Mouse (Mus musculus) myocyte (in vitro differentiated cells): Measurements from ENCODE around the gene Whamm.

ENCODE experiments used
- E2F4 ChIP-seq: IDR thresholded peaks from one replicate; pipeline ENCODE4 v1.6.1; 2011; ENCODE audit warnings: mild to moderate bottlenecking, control low read depth, moderate library complexity; ENCODE audit not compliant: insufficient read depth
- MAX ChIP-seq: IDR thresholded peaks from one replicate; pipeline ENCODE4 v1.6.1; 2011; ENCODE audit warnings: low read depth, mild to moderate bottlenecking, control low read depth
- MYOD1 ChIP-seq, 3 experiments: IDR thresholded peaks; one replicate each; pipeline ENCODE4 v1.6.1; 2011; ENCODE audit warnings: control low read depth in 2 of 3, low read depth in 2 of 3, mild to moderate bottlenecking in 2 of 3, moderate library complexity in 1 of 3; ENCODE audit not compliant: insufficient read length in 2 of 3, control insufficient read depth in 1 of 3
- POLR2A ChIP-seq: IDR thresholded peaks from one replicate; pipeline ENCODE4 v1.6.1; 2011; ENCODE audit warnings: low read depth, mild to moderate bottlenecking, control low read depth, moderate library complexity; ENCODE audit not compliant: insufficient read length
- POLR2AphosphoS2 ChIP-seq: IDR thresholded peaks from one replicate; pipeline ENCODE4 v1.6.1; 2011; ENCODE audit warnings: low read depth, control low read depth; ENCODE audit not compliant: insufficient read length
- TCF12 ChIP-seq: IDR thresholded peaks from one replicate; pipeline ENCODE4 v1.6.1; 2011; ENCODE audit warnings: mild to moderate bottlenecking, control low read depth; ENCODE audit not compliant: poor library complexity, insufficient read depth, severe bottlenecking
- USF1 ChIP-seq: IDR thresholded peaks from one replicate; pipeline ENCODE4 v1.6.1; 2011; ENCODE audit warnings: low read depth, mild to moderate bottlenecking, control low read depth, moderate library complexity

GRCm38 (mm10) chr7:81610125-81610524 lies 39.1 kb downstream of the Whamm start:
- TF ChIP-seq TCF12 (no peak), POLR2AphosphoS2 (no peak), USF1 (no peak), MAX (no peak), POLR2A (no peak), E2F4 (no peak), MYOD1 (IDR thresholded peaks at IDR 0.05; ENCODE audit: control insufficient read depth in 1 of 3, insufficient read length in 2 of 3, low read depth in 2 of 3) (no peak)
